Mouse (Mus musculus) T-cell, adult 66 days (primary cell): ENCODE measurements around the gene Fcmr. TPM values are rescaled to one million over a fixed set of nuclear protein-coding genes. Genes with fewer than 3 reads are reported as not detected.

Experiments used
- total RNA-seq, 2 experiments: library from RNA; stranded (reverse); gene quantifications; 3 replicates in 1 of 2; 4 replicates in 1 of 2; pipeline ENCODE4 v1.2.4; 2023

The Fcmr gene
- 1 to 10 TPM; 1.5 to 3.5 TPM for total RNA-seq

DNA sequence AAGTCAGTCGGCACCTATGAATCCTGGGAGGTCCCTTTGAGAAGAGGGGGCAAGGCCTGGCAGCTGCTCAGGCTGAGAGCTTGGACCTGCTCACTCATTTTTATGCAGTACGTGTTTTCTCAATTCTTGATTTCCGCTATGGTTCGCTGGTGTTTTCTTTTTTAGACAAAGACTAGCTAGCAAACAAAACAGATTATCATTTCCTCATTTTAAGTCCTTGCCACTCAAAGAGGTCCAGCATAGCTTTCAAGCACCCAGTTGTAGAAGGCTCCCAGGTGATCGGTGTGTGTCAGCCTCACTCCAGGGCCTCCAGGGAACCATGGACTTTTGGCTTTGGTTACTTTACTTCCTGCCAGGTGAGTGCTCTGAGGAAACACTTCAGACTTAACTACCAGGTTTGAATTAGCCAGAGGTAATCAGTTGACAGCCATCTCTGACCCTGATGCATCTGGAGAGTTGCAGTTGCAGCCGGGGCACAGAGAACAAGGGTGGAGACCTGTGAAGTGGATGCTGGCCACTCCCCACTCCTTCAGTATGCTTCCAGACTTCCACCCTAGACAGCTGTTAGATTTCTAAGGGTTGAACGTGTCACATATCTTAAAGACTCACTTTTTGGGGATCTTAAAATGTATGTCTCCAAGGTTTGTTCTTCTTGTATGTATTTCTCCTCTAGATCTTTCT is at the start of gene Fcmr:
Fcmr (plus strand) TSS at position 129 of the 681 bp plus-strand sequence.

DNA sequence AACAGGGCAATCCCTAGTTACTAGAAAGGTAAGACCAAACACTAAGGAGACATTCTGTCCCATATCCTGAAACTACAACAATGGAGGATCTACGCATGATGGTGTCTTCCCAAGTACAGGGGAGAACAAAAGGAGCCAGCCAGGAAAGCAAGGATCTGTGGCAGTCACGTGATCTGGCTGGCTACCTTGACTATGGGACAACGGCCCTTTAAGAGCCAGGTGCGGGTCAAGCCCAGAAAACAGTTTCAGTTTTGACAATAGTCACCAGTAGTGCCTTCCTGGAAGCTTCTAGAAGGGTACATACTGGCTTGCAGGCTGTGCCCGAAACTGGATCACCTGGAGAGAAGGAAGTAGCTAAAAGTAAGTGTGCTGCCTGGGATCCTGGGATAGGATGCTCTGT is 39.0 kb upstream of the Fcmr start, which contains the start of gene Pigr:
Pigr (plus strand) TSS at position 237 of the 400 bp plus-strand sequence.

DNA sequence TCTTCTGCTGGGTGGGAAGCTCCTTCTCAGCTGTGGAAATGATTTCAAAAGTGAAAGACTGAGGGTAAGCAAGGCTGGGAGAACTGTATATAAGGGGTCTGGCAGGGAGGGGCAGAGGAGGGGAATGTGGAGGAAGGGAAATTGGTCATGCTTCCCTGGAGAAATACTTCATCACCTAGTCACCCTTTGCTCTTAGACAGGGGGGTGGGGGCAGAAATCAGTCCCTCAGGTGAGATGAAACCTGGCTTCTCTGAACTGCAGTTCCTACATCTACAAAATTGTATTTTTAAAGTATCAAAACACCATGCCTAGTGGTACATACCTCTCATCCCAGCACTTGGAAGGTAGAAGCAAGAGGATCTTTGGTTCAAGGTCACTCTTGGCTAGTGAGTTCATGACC is 21.9 kb downstream of the Fcmr start, which contains the start of gene Il24:
Il24 (minus strand) TSS at position 101 of the 400 bp plus-strand sequence.

DNA sequence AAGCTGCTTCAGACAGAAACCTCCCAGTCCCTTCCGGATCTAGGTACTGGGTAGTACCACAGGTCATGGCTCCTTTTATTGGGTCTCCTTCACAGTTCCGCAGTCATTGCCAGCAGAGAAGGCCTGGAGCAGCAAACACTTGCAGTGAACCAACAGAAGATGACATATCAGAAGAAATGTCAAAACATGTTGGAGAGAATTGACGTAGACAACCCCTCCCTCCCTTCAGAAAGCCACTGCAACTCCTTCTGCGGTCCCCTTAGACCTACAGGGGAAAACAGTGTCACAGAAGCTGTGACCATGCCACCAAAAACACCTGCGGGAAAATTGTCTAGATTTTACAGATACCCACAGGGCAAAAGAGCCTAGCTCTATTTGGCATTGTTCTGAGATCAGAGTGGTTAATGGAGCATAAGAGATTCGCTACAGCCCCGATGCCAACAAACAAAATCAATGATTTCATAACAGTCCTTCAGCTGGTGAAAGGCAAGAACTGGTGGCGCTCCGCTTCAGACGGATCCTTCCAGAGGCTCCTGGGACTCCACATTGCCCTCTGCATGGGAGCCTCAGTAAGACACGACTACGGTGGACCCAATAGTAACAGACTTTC is 46.0 kb downstream of the Fcmr start, which contains the start of gene Il20:
Il20 (minus strand) TSS at position 51 of the 610 bp plus-strand sequence.

Other genes with a start within 250 kb of the Fcmr start
- not detected for gene Zp3r, start 236.0 kb upstream of the Fcmr start, total RNA-seq
- gene C4bp, start 204.0 kb upstream of the Fcmr start, total RNA-seq, result not detected
- gene Gm29427, start 149.9 kb upstream of the Fcmr start, total RNA-seq, result not detected
- 10 to 100 TPM; 14.0 to 14.3 TPM for gene Yod1, start 148.3 kb upstream of the Fcmr start, total RNA-seq
- gene Pfkfb2, start 136.4 kb upstream of the Fcmr start, total RNA-seq, result 10 to 100 TPM; 18.8 to 19.8 TPM
- 1 to 10 TPM; 1.0 to 1.7 TPM for gene AA986860, start 133.7 kb upstream of the Fcmr start, total RNA-seq
- not detected for gene Fcamr, start 64.8 kb upstream of the Fcmr start, total RNA-seq
- gene Pigr, start 39.0 kb upstream of the Fcmr start, total RNA-seq, result not detected
- gene Il24, start 21.8 kb downstream of the Fcmr start, total RNA-seq, result not detected
- not detected for gene Il20, start 45.8 kb downstream of the Fcmr start, total RNA-seq
- not detected for gene Il19, start 74.4 kb downstream of the Fcmr start, total RNA-seq
- 1 to 10 TPM; 2.3 to 5.7 TPM for gene Il10, start 154.2 kb downstream of the Fcmr start, total RNA-seq
- gene Mapkapk2, start 232.2 kb downstream of the Fcmr start, total RNA-seq, result 10 to 100 TPM; 60.6 to 63.9 TPM